Mouse (Mus musculus) embryonic facial prominence, embryonic 11.5 days (tissue): ENCODE data around the gene Pif1. TPM values are rescaled to one million over a fixed set of nuclear protein-coding genes. Genes with fewer than 3 reads are reported as not detected.

ENCODE experiments used
- ATAC-seq: fragments of 200-750 bp; cut with Nextera tagmentation; replicated peaks from 2 replicates; pipeline ENCODE4 v1.8.0; 2017; ENCODE audit warnings: low read depth; ENCODE audit not compliant: insufficient number of reproducible peaks, low FRiP score, low TSS enrichment
- DNase-seq: peaks from one replicate; pipeline ENCODE4 v3.0.0-alpha.2; 2015; ENCODE audit warnings: low spot score
- H3K27ac ChIP-seq: fragments of 300-500 bp; sonication (generic); replicated peaks from 2 replicates; pipeline ENCODE4 v1.5.1; 2014; ENCODE audit warnings: mild to moderate bottlenecking, low read depth, low read length, control low read depth
- H3K27me3 ChIP-seq: fragments of 300-500 bp; sonication (generic); 2 replicates; pipeline ENCODE4 v1.6.1; 2014; ENCODE audit warnings: mild to moderate bottlenecking, low read length, moderate library complexity, mixed read lengths; ENCODE audit not compliant: control insufficient read depth, insufficient read depth
- H3K36me3 ChIP-seq: fragments of 300-500 bp; sonication (generic); replicated peaks from 2 replicates; pipeline ENCODE4 v1.6.1; 2014; ENCODE audit warnings: low read depth, mild to moderate bottlenecking, low read length, moderate library complexity, mixed read lengths; ENCODE audit not compliant: control insufficient read depth, insufficient read depth
- H3K4me1 ChIP-seq: fragments of 300-500 bp; sonication (generic); 2 replicates; pipeline ENCODE4 v1.6.1; 2014; ENCODE audit warnings: low read length, mixed read lengths; ENCODE audit not compliant: control insufficient read depth, insufficient read depth
- H3K4me2 ChIP-seq: fragments of 300-500 bp; sonication (generic); 2 replicates; pipeline ENCODE4 v1.6.1; 2014; ENCODE audit warnings: low read depth, mild to moderate bottlenecking, control low read depth, low read length, moderate library complexity
- H3K4me3 ChIP-seq: fragments of 300-500 bp; sonication (generic); 2 replicates; pipeline ENCODE4 v1.5.1; 2014; ENCODE audit warnings: low read depth, low read length, control low read depth
- H3K9ac ChIP-seq: fragments of 300-500 bp; sonication (generic); replicated peaks from 2 replicates; pipeline ENCODE4 v1.6.1; 2014; ENCODE audit warnings: mild to moderate bottlenecking, control low read depth, low read length
- H3K9me3 ChIP-seq: fragments of 300-500 bp; sonication (generic); replicated peaks from 2 replicates; pipeline ENCODE4 v1.6.1; 2016; ENCODE audit warnings: mild to moderate bottlenecking, low read length, inconsistent platforms, mixed read lengths; ENCODE audit not compliant: control insufficient read depth
- WGBS: fragments of 180-500 bp; shearing (Covaris S2); extraction: QIAGEN DNeasy Blood & Tissue Kit; methylation state at CpG from one replicate; pipeline ENCODE4 v1.1.7; 2014; 5-methylcytosine and 5-hydroxymethylcytosine counted together
- polyA plus RNA-seq: library from polyadenylated mRNA; unstranded; fragments of >200 nt; fragmentation: Nextera tagmentation; extraction: Ambion mirVana; gene quantifications from 2 replicates; pipeline ENCODE4 v1.2.1, GENCODE M21; 2014

Gene Pif1
- polyA plus RNA-seq, 1 experiment from 2014 or later = 9.7 TPM

DNA sequence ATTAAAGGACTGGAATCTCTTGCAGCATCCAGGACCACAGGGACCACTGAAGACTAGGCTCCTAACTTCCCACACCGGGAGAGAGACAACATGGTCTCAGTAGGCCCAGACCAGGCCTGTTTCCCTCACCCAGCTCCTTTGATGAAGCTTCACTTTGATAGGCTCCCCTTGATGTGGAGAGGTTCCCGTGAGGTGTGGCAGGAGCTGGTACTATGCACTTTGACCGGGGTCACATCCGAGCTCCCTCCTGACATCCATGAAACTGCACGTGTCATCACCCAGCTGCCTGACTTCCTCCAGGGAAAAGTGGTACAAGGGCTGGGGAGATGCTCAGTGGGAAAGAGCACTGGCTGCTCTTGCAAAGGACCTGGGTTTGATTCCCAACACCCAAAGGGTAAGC, 23.9 kb upstream of the Pif1 start:
- H3K9ac ChIP-seq = no peak overlapping the region
- DNase-seq (no peak), ATAC-seq (no peak)
- no peaks in the 10 kb centered on the region for H3K9me3 ChIP-seq
- peaks cover 3% of the 10 kb centered on the region; the same call in 1 of the 2 replicates for H3K4me1 ChIP-seq
- no peak overlapping the region for H3K27ac ChIP-seq
- WGBS = 95% methylated on average over 5 of the region's 5 CpGs
- H3K27me3 ChIP-seq = no peaks in the 10 kb centered on the region
- no peaks in the 10 kb centered on the region; the same call in 1 of the 2 replicates for H3K36me3 ChIP-seq
- no peak overlapping the region for H3K4me3 ChIP-seq
- H3K4me2 ChIP-seq = no peak overlapping the region

- H3K4me3 ChIP-seq = no peak overlapping the region
- no peak overlapping the region for H3K9ac ChIP-seq
- H3K4me1 ChIP-seq = peaks cover 3% of the 10 kb centered on the region; the same call in 1 of the 2 replicates
- ATAC-seq (no peak), DNase-seq (no peak)
- H3K27ac ChIP-seq = no peak overlapping the region
- no peaks in the 10 kb centered on the region for H3K9me3 ChIP-seq
- no peaks in the 10 kb centered on the region for H3K27me3 ChIP-seq
- 91% methylated on average over 2 of the region's 2 CpGs for WGBS
- no peaks in the 10 kb centered on the region for H3K36me3 ChIP-seq
- H3K4me2 ChIP-seq = no peak overlapping the region
Observed at GRCm38 (mm10) chr9:65564698-65565097, 22.3 kb upstream of the Pif1 start.

DNA sequence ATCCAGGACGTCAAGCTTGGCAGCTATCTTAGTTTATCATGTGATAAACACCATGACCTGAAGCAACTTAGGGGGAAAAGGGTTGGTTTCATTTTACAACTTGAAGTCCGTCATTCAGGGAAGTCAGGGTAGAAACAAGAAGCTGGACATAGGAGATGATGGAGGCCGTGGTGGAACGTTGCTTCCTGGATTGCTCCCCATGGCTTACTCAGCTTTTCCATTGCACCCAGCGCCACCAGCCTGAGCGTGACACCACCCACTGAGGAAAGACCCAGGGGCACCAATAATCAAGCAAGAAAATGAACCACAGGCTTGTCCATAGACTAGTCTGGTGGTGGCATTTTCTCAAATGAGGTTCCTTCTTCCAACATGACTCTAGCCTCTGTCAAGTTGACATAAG, 18.2 kb upstream of the Pif1 start:
- Histone ChIP-seq H3K4me1 (no peaks in the 10 kb centered on the region; the same call in 1 of the 2 replicates), H3K4me2 (no peak overlapping the region), H3K4me3 (no peak overlapping the region), H3K27me3 (no peaks in the 10 kb centered on the region), H3K9me3 (no peaks in the 10 kb centered on the region), H3K36me3 (no peaks in the 10 kb centered on the region; the same call in none of the 2 replicates), H3K27ac (no peak overlapping the region), H3K9ac (no peak overlapping the region)
- ATAC-seq (no peak), DNase-seq (no peak)
- WGBS = 90% methylated on average over 6 of the region's 6 CpGs

DNA sequence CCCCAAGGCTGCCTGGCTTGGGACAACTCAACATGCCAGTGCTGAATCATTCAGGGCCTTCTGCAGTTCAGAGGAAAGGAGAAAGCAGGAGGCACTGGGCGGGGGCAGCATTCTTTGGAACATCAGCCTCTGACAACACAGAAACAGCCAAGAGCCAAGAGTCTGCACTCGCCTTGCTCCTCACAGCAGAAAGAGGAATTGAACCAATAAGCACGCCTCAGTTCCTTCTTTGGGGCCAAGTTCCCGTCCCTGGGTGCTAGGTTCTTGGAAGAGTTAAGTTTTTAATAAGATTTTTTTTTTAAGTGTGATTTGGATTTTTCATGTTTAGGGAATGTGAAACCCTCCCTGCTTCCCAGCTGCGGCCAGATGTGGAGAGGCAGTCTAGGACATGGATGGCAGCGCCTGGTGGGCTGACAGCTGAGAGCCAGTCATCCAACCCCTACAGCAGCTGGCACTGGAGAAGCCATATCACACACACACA, 17.4 kb upstream of the Pif1 start:
- H3K27me3 ChIP-seq = no peaks in the 10 kb centered on the region
- ATAC-seq (no peak), DNase-seq (no peak)
- no peaks in the 10 kb centered on the region for H3K9me3 ChIP-seq
- WGBS = 82% methylated on average over 6 of the region's 6 CpGs
- H3K4me2 ChIP-seq = no peak overlapping the region
- H3K9ac ChIP-seq = no peak overlapping the region
- no peak overlapping the region for H3K27ac ChIP-seq
- no peaks in the 10 kb centered on the region; the same call in none of the 2 replicates for H3K36me3 ChIP-seq
- no peaks in the 10 kb centered on the region; the same call in 1 of the 2 replicates for H3K4me1 ChIP-seq
- no peak overlapping the region for H3K4me3 ChIP-seq

DNA sequence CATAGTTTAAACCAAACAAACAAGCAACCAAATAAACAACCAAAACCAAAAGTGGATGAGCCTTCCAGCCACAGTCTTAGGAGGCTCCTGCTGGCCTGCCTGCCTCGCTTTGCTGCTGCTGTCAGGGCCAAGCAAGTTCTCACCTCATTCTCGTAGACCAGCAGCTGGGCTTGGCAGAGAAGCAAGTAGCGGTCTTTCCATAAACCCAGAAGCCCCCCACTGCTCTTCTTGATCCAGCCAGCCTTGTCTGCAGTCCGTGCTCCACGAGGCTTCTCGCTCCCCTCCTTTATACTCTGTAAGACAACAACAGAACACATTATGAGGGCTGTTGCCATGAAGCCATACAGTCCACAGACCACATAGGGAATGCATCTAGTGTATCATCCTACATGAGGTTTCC, 14.1 kb upstream of the Pif1 start:
- Histone ChIP-seq H3K9ac (no peak overlapping the region), H3K27me3 (no peaks in the 10 kb centered on the region), H3K4me2 (no peak overlapping the region), H3K4me1 (no peaks in the 10 kb centered on the region; the same call in 1 of the 2 replicates), H3K4me3 (no peak overlapping the region), H3K9me3 (no peaks in the 10 kb centered on the region), H3K27ac (no peak overlapping the region), H3K36me3 (no peaks in the 10 kb centered on the region; the same call in none of the 2 replicates)
- 79% methylated on average over 6 of the region's 6 CpGs for WGBS
- DNase-seq (no peak), ATAC-seq (no peak)

GRCm38 (mm10) chr9:65574513-65575392, 12.2 kb upstream of the Pif1 start:
- no peaks in the 10 kb centered on the region for H3K9me3 ChIP-seq
- H3K4me1 ChIP-seq = no peaks in the 10 kb centered on the region; the same call in 1 of the 2 replicates
- no peak for DNase-seq
- no peak overlapping the region for H3K4me3 ChIP-seq
- H3K9ac ChIP-seq = no peak overlapping the region
- WGBS = 81% methylated on average over 11 of the region's 11 CpGs
- H3K27me3 ChIP-seq = no peaks in the 10 kb centered on the region
- no peak overlapping the region for H3K27ac ChIP-seq
- no peaks in the 10 kb centered on the region; the same call in none of the 2 replicates for H3K36me3 ChIP-seq
- no peak for ATAC-seq
- no peak overlapping the region for H3K4me2 ChIP-seq

GRCm38 (mm10) chr9:65575393-65576196, 11.4 kb upstream of the Pif1 start:
- no peak overlapping the region for H3K9ac ChIP-seq
- H3K36me3 ChIP-seq = no peaks in the 10 kb centered on the region; the same call in none of the 2 replicates
- H3K4me1 ChIP-seq = no peaks in the 10 kb centered on the region; the same call in 1 of the 2 replicates
- whole genome bisulfite sequencing = 80% methylated on average over 8 of the region's 8 CpGs
- no peaks in the 10 kb centered on the region for H3K9me3 ChIP-seq
- no peak overlapping the region for H3K27ac ChIP-seq
- ATAC-seq (no peak), DNase-seq (no peak)
- no peaks in the 10 kb centered on the region for H3K27me3 ChIP-seq
- no peak overlapping the region for H3K4me2 ChIP-seq
- no peak overlapping the region for H3K4me3 ChIP-seq
